Mouse (Mus musculus): ENCODE data around the gene Olfr1306. TPM values are rescaled to one million over a fixed set of nuclear protein-coding genes. Genes with fewer than 3 reads are reported as not detected.

The Olfr1306 gene
- not detected in 2 replicates for polyA plus RNA-seq (2012; rRNA removed)

GRCm38 (mm10) chr2:111916171-111916570, at the start of gene Olfr1306:
Olfr1306 (minus strand) TSS chr2:111916271.
- no peak for DNase-seq (ENCODE audit: low spot score)

DNA sequence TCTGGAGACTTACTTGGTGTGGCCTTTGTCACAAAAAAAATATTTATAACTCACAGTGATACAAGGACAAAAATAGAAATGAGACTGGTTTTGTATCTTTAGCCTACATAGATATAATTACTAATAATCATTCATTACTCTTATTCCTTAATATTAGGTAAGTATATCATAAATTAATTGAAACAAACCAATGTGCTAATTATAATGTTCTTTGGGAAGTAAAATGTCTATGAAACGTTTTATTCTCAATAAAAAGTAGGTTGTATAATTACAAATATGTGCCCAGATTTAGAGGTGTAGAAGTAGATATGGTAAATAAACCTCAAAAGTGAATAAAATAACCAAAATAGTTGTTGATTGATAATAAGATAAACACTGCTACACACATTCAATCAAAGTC, 48.8 kb upstream of the Olfr1306 start, which contains the start of gene Olfr1308:
Olfr1308 (minus strand) TSS at position 101 of the 400 bp plus-strand sequence.
- no peak for DNase-seq (ENCODE audit: low spot score)

DNA sequence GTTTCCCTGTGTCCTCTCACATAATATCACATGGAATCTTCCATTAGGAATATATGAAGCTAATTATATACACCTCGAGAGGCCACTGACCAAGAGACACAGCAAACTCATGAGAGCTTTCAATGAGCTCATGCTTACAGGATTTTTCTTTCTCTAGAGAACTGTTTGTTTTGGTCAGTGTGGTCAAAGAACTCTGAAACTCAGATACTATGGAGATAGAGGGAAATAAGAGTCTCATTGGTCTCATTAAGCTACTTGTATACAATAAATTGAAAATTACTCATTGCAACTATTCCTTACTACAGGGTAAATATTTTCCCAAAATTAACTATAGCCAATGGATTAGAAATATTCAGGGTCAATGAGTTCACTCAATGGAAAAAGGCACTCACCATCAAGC, 33.3 kb upstream of the Olfr1306 start, which contains the start of gene Olfr1307:
Olfr1307 (minus strand) TSS at position 101 of the 400 bp plus-strand sequence.
- no peak for DNase-seq (ENCODE audit: low spot score)

GRCm38 (mm10) chr2:111877049-111877448, 39.0 kb downstream of the Olfr1306 start, which contains the start of gene Olfr1305:
Olfr1305 (minus strand) TSS chr2:111877149.
- no peak for DNase-seq (ENCODE audit: low spot score)

Other genes with a start within 250 kb of the Olfr1306 start
- not detected in 2 replicates for gene Olfr1301, start 165.3 kb downstream of the Olfr1306 start, polyA plus RNA-seq (2012; rRNA removed)
- not detected in 2 replicates for gene Olfr1302, start 138.8 kb downstream of the Olfr1306 start, polyA plus RNA-seq (2012; rRNA removed)
- not detected in 2 replicates for gene Olfr1303, start 95.9 kb downstream of the Olfr1306 start, polyA plus RNA-seq (2012; rRNA removed)
- gene Olfr1305, start 39.1 kb downstream of the Olfr1306 start, polyA plus RNA-seq (2012; rRNA removed) = not detected in 2 replicates
- gene Olfr1307, start 33.2 kb upstream of the Olfr1306 start, polyA plus RNA-seq (2012; rRNA removed) = not detected in 2 replicates
- not detected in 2 replicates for gene Olfr1308, start 48.7 kb upstream of the Olfr1306 start, polyA plus RNA-seq (2012; rRNA removed)
- gene Olfr1309, start 74.0 kb upstream of the Olfr1306 start, polyA plus RNA-seq (2012; rRNA removed) = not detected in 2 replicates
- not detected in 2 replicates for gene Olfr1310, start 96.4 kb upstream of the Olfr1306 start, polyA plus RNA-seq (2012; rRNA removed)
- gene Olfr1311, start 108.1 kb upstream of the Olfr1306 start, polyA plus RNA-seq (2012; rRNA removed) = not detected in 2 replicates
- gene Olfr1312, start 134.0 kb upstream of the Olfr1306 start, polyA plus RNA-seq (2012; rRNA removed) = not detected in 2 replicates
- not detected in 2 replicates for gene Olfr1313, start 161.6 kb upstream of the Olfr1306 start, polyA plus RNA-seq (2012; rRNA removed)
- 0.08 TPM in 1 of 2 replicates, not detected in the other for gene Olfr1314, start 180.5 kb upstream of the Olfr1306 start, polyA plus RNA-seq (2012; rRNA removed)
- gene Olfr1315-ps1, start 199.2 kb upstream of the Olfr1306 start, polyA plus RNA-seq (2012; rRNA removed) = not detected in 2 replicates
- not detected in 2 replicates for gene Olfr1316, start 218.7 kb upstream of the Olfr1306 start, polyA plus RNA-seq (2012; rRNA removed)
- gene Olfr1317, start 224.1 kb upstream of the Olfr1306 start, polyA plus RNA-seq (2012; rRNA removed) = not detected in 2 replicates
- not detected in 2 replicates for gene Olfr1318, start 237.9 kb upstream of the Olfr1306 start, polyA plus RNA-seq (2012; rRNA removed)

Measured in urinary bladder, adult 2 months (tissue).